Mouse (Mus musculus) megakaryocyte, embryonic 14.5 days (primary cell): ENCODE data around the gene Nup107.

Experiments used
- FLI1 ChIP-seq: IDR thresholded peaks from 2 replicates; pipeline ENCODE4 v1.6.1; 2012; ENCODE audit warnings: low read length, inconsistent platforms, mixed read lengths
- GATA1 ChIP-seq: IDR thresholded peaks from 3 replicates; pipeline ENCODE4 v1.6.1; 2012; ENCODE audit warnings: mixed read lengths, low read length, inconsistent platforms, borderline replicate concordance

- TF ChIP-seq GATA1 (no peak), FLI1 (no peak)
Observed at GRCm38 (mm10) chr10:117708376-117708775, 84.1 kb downstream of the Nup107 start.
